In genomic region chr4:134750825-134751224, GRCm38 (mm10) we compare ENCODE assay signal across 20 mouse cellular contexts. TPM values are rescaled to one million over a fixed set of nuclear protein-coding genes. Genes with fewer than 3 reads are reported as not detected.
A peak's percentile ranks its signal among the peaks of the same experiment; 100 is the strongest.
DNase-seq lines count a peak whose midpoint lies in the region; ATAC-seq lines count a peak whose summit lies in the region.
"Had no signal": no experiment of that assay in that cellular context is flagged by ENCODE, and none has a peak within 500 bp of the region (broad histone marks: within the 10 kb centered on the region; RNA-seq: fewer than 3 reads in every experiment).

No protein-coding gene starts in this region.

- no peak for DNase-seq in liver, embryonic 11.5 days (ENCODE audit: low spot score)
- DNase-seq in liver = no peak
- peak; percentile 51 for DNase-seq in CD4-positive helper T cell, adult 2 months (ENCODE audit: low read depth, low spot score)
- DNase-seq in embryonic facial prominence, embryonic 14.5 days (ENCODE audit: low spot score) = no peak
- no peak for DNase-seq in heart, adult 9 months (ENCODE audit: low spot score in 2 of 2)
- DNase-seq in cerebellum, adult 9-10 months = no peak
- DNase-seq: adrenal gland, postnatal 25 days; cerebellum, adult 18-20 months; forebrain, postnatal 0 days; heart, postnatal 10 days; kidney, adult 18-20 months; kidney, postnatal 25 days; right cerebral cortex, postnatal 4 days had no signal

- ATAC-seq in liver, embryonic 11.5 days (replicated peaks; ENCODE audit: low FRiP score) = no peak
- ATAC-seq in embryonic facial prominence, embryonic 14.5 days (ENCODE audit: low read depth) = no peak
- ATAC-seq in liver, embryonic 12.5 days = no peak
- no peak for ATAC-seq in forebrain, embryonic 12.5 days (ENCODE audit: low FRiP score)
- ATAC-seq: forebrain, postnatal 0 days had no signal

- H3K27me3 ChIP-seq in liver, embryonic 11.5 days (replicated peaks; ENCODE audit: control insufficient read depth, insufficient read depth, low read length) = no peaks in the 10 kb centered on the region
- H3K27me3 ChIP-seq in embryonic facial prominence, embryonic 14.5 days (replicated peaks; ENCODE audit: control insufficient read depth, insufficient read depth, low read length) = no peaks in the 10 kb centered on the region
- H3K27me3 ChIP-seq in liver, embryonic 12.5 days (replicated peaks) = no peaks in the 10 kb centered on the region
- H3K27me3 ChIP-seq in forebrain, embryonic 12.5 days = no peaks in the 10 kb centered on the region
- H3K27me3 ChIP-seq: CH12.LX; limb, embryonic 13.5 days; megakaryocyte, embryonic 14.5 days had no signal

- peaks cover 39% of the 10 kb centered on the region for H3K36me3 ChIP-seq in liver, embryonic 11.5 days (ENCODE audit: control insufficient read depth, insufficient read depth, low read length)
- H3K36me3 ChIP-seq in embryonic facial prominence, embryonic 14.5 days (ENCODE audit: control insufficient read depth, insufficient read depth, low read length) = peaks cover 44% of the 10 kb centered on the region
- peaks cover 96% of the 10 kb centered on the region for H3K36me3 ChIP-seq in liver, embryonic 12.5 days
- H3K36me3 ChIP-seq in forebrain, embryonic 12.5 days (replicated peaks) = no peaks in the 10 kb centered on the region

- no peak overlapping the region for H3K9ac ChIP-seq in liver, embryonic 11.5 days (ENCODE audit: low read depth, low read length)
- no peak overlapping the region for H3K9ac ChIP-seq in embryonic facial prominence, embryonic 14.5 days (ENCODE audit: low read depth, low read length)
- no peak overlapping the region for H3K9ac ChIP-seq in liver, embryonic 12.5 days
- H3K9ac ChIP-seq in forebrain, embryonic 12.5 days = no peak overlapping the region
- H3K9ac ChIP-seq: forebrain, postnatal 0 days; limb, embryonic 13.5 days had no signal

- H3K4me3 ChIP-seq in liver, embryonic 11.5 days (ENCODE audit: low read depth, low read length) = no peak overlapping the region
- H3K4me3 ChIP-seq in embryonic facial prominence, embryonic 14.5 days (ENCODE audit: low read depth, low read length) = no peak overlapping the region
- no peak overlapping the region for H3K4me3 ChIP-seq in liver, embryonic 12.5 days
- no peak overlapping the region for H3K4me3 ChIP-seq in forebrain, embryonic 12.5 days (replicated peaks)
- H3K4me3 ChIP-seq: left cerebral cortex, adult 2 months; limb, embryonic 13.5 days; megakaryocyte, embryonic 14.5 days had no signal

- peak overlapping the region; percentile 89; the same call in 1 of the 2 replicates for H3K27ac ChIP-seq in liver, embryonic 11.5 days (ENCODE audit: low read depth, low read length)
- peak overlapping the region; percentile 61; the same call in 1 of the 2 replicates for H3K27ac ChIP-seq in embryonic facial prominence, embryonic 14.5 days (replicated peaks; ENCODE audit: low read depth, low read length)
- H3K27ac ChIP-seq in liver, embryonic 12.5 days = peak overlapping the region; percentile 62
- H3K27ac ChIP-seq in forebrain, embryonic 12.5 days = no peak overlapping the region; the same call in 1 of the 2 replicates
- H3K27ac ChIP-seq: left cerebral cortex, adult 2 months; limb, embryonic 13.5 days had no signal

- H3K9me3 ChIP-seq in liver, embryonic 11.5 days (ENCODE audit: control insufficient read depth, low read length) = no peaks in the 10 kb centered on the region
- no peaks in the 10 kb centered on the region for H3K9me3 ChIP-seq in embryonic facial prominence, embryonic 14.5 days (ENCODE audit: control insufficient read depth, low read length)
- H3K9me3 ChIP-seq in liver, embryonic 12.5 days (replicated peaks) = no peaks in the 10 kb centered on the region
- no peaks in the 10 kb centered on the region for H3K9me3 ChIP-seq in forebrain, embryonic 12.5 days
- H3K9me3 ChIP-seq: limb, embryonic 13.5 days; megakaryocyte, embryonic 14.5 days had no signal

- WGBS in liver, embryonic 11.5 days = 78% methylated on average over 6 of the region's 6 CpGs
- WGBS in embryonic facial prominence, embryonic 14.5 days = 71% methylated on average over 6 of the region's 6 CpGs
- WGBS in liver, embryonic 12.5 days (ENCODE audit: insufficient replicate concordance) = 79% methylated on average over 6 of the region's 6 CpGs
- WGBS in forebrain, embryonic 12.5 days = 80% methylated on average over 6 of the region's 6 CpGs

- H3K4me2 ChIP-seq in liver, embryonic 11.5 days = no peak overlapping the region
- H3K4me2 ChIP-seq in embryonic facial prominence, embryonic 14.5 days (ENCODE audit: low read depth, low read length) = no peak overlapping the region
- H3K4me2 ChIP-seq in liver, embryonic 12.5 days = no peak overlapping the region
- no peak overlapping the region for H3K4me2 ChIP-seq in forebrain, embryonic 12.5 days
- H3K4me2 ChIP-seq: heart, embryonic 11.5 days; limb, embryonic 13.5 days had no signal

- H3K4me1 ChIP-seq in liver, embryonic 11.5 days (replicated peaks; ENCODE audit: control insufficient read depth, insufficient read depth, low read length) = peaks cover 61% of the 10 kb centered on the region
- peaks cover 17% of the 10 kb centered on the region for H3K4me1 ChIP-seq in embryonic facial prominence, embryonic 14.5 days (ENCODE audit: control insufficient read depth, insufficient read depth, low read length)
- peaks cover 88% of the 10 kb centered on the region for H3K4me1 ChIP-seq in liver, embryonic 12.5 days
- H3K4me1 ChIP-seq in forebrain, embryonic 12.5 days = peaks cover 28% of the 10 kb centered on the region

RNA-seq across cellular contexts. Expression of gene Ldlrap1, which starts 17.0 kb away (rescaled TPM):
- 32.2 and 33.3 TPM in 2 replicates for polyA plus RNA-seq in liver, embryonic 11.5 days (2014; fragmentation: Nextera tagmentation; extraction: Ambion mirVana)
- polyA plus RNA-seq in embryonic facial prominence, embryonic 14.5 days (2014; fragmentation: Nextera tagmentation; extraction: Ambion mirVana) = 22.5 and 22.9 TPM in 2 replicates
- polyA plus RNA-seq in liver, embryonic 12.5 days (2016; fragmentation: Nextera tagmentation; extraction: Ambion mirVana) = 26.4 and 28.2 TPM in 2 replicates
- polyA plus RNA-seq in forebrain, embryonic 12.5 days (2016; fragmentation: Nextera tagmentation; extraction: Ambion mirVana) = 5.1 and 5.9 TPM in 2 replicates

RNA-seq across cellular contexts. Expression of gene Man1c1, which starts 46.7 kb away (rescaled TPM):
- 3.9 and 4.1 TPM in 2 replicates for polyA plus RNA-seq in liver, embryonic 11.5 days (2014; fragmentation: Nextera tagmentation; extraction: Ambion mirVana)
- polyA plus RNA-seq in embryonic facial prominence, embryonic 14.5 days (2014; fragmentation: Nextera tagmentation; extraction: Ambion mirVana) = 5.1 and 6.5 TPM in 2 replicates
- polyA plus RNA-seq in liver, embryonic 12.5 days (2016; fragmentation: Nextera tagmentation; extraction: Ambion mirVana) = 3.2 and 3.5 TPM in 2 replicates
- polyA plus RNA-seq in forebrain, embryonic 12.5 days (2016; fragmentation: Nextera tagmentation; extraction: Ambion mirVana) = 3.5 and 4.0 TPM in 2 replicates
